Mouse (Mus musculus) myocyte (in vitro differentiated cells): ENCODE results near the gene Tnfrsf26.

Source experiments
- CEBPB ChIP-seq: IDR thresholded peaks from 2 replicates; pipeline ENCODE4 v1.6.1; 2011; ENCODE audit warnings: mild to moderate bottlenecking, moderate library complexity; ENCODE audit not compliant: poor library complexity, insufficient read depth, severe bottlenecking
- E2F4 ChIP-seq: IDR thresholded peaks from one replicate; pipeline ENCODE4 v1.6.1; 2011; ENCODE audit warnings: mild to moderate bottlenecking, control low read depth, moderate library complexity; ENCODE audit not compliant: insufficient read depth
- POLR2A ChIP-seq: IDR thresholded peaks from one replicate; pipeline ENCODE4 v1.6.1; 2011; ENCODE audit warnings: low read depth, mild to moderate bottlenecking, control low read depth, moderate library complexity; ENCODE audit not compliant: insufficient read length
- POLR2AphosphoS2 ChIP-seq: IDR thresholded peaks from one replicate; pipeline ENCODE4 v1.6.1; 2011; ENCODE audit warnings: low read depth, control low read depth; ENCODE audit not compliant: insufficient read length
- REST ChIP-seq: IDR thresholded peaks from one replicate; pipeline ENCODE4 v1.6.1; 2011; ENCODE audit warnings: mild to moderate bottlenecking, control low read depth, moderate library complexity; ENCODE audit not compliant: insufficient read depth, insufficient read length
- TCF12 ChIP-seq: IDR thresholded peaks from one replicate; pipeline ENCODE4 v1.6.1; 2011; ENCODE audit warnings: mild to moderate bottlenecking, control low read depth; ENCODE audit not compliant: poor library complexity, insufficient read depth, severe bottlenecking

- TF ChIP-seq POLR2A (no peak), E2F4 (no peak), POLR2AphosphoS2 (no peak), TCF12 (no peak), CEBPB (no peak), REST (no peak)
Observed at GRCm38 (mm10) chr7:143587586-143587985, 40.9 kb downstream of the Tnfrsf26 start.
